Mouse (Mus musculus) MEL (cell line): ENCODE measurements around the gene Map3k1. TPM values are rescaled to one million over a fixed set of nuclear protein-coding genes. Genes with fewer than 3 reads are reported as not detected.
"Not testable (repeated sequence)": the region's sequence is repeated elsewhere in the genome, so short reads cannot be mapped to it uniquely, and the experiment has no call there.

Source experiments
- DNase-seq: peaks from one replicate; pipeline ENCODE4 v3.0.0; 2011; ENCODE audit warnings: low read depth, low spot score
- H3K27ac ChIP-seq: 2 replicates; pipeline ENCODE4 v1.5.1; 2012; ENCODE audit warnings: low read depth, mild to moderate bottlenecking, control low read depth, low read length, moderate library complexity; ENCODE audit not compliant: control insufficient read depth
- H3K27me3 ChIP-seq, 2 experiments: fragments of 150-350 bp in 1 of 2; sonication (generic) in 1 of 2; 2 replicates each; pipeline ENCODE4 v1.6.1; 2012; ENCODE audit warnings: low read length in 2 of 2, mild to moderate bottlenecking in 2 of 2, improper control_type of control experiment in 1 of 2, moderate library complexity in 1 of 2; ENCODE audit not compliant: insufficient read depth in 2 of 2, control insufficient read depth in 1 of 2
- H3K36me3 ChIP-seq, 2 experiments: 2 replicates each; pipeline ENCODE4 v1.6.1; 2012 to 2014; ENCODE audit warnings: low read length in 2 of 2, improper control_type of control experiment in 1 of 2, inconsistent platforms in 1 of 2, mild to moderate bottlenecking in 1 of 2; ENCODE audit not compliant: insufficient read depth in 2 of 2, control insufficient read depth in 1 of 2
- H3K4me1 ChIP-seq, 2 experiments: fragments of 150-350 bp in 1 of 2; sonication (generic) in 1 of 2; 2 replicates each; pipeline ENCODE4 v1.6.1; 2012; ENCODE audit warnings: low read length in 2 of 2, improper control_type of control experiment in 1 of 2, mild to moderate bottlenecking in 1 of 2; ENCODE audit not compliant: insufficient read depth in 2 of 2, control insufficient read depth in 1 of 2
- H3K4me3 ChIP-seq, 2 experiments: fragments of 150-350 bp in 1 of 2; sonication (generic) in 1 of 2; 2 replicates each; pipeline ENCODE4 v1.5.1; 2012; ENCODE audit warnings: low read depth in 2 of 2, low read length in 2 of 2, mild to moderate bottlenecking in 2 of 2, moderate library complexity in 2 of 2, control low read depth in 1 of 2, improper control_type of control experiment in 1 of 2; ENCODE audit not compliant: control insufficient read depth in 1 of 2, insufficient read depth in 1 of 2
- H3K79me2 ChIP-seq: 2 replicates; pipeline ENCODE4 v1.6.1; 2012; ENCODE audit warnings: mild to moderate bottlenecking, low read length, moderate library complexity; ENCODE audit not compliant: control insufficient read depth, poor library complexity, insufficient read depth
- H3K9ac ChIP-seq: 2 replicates; pipeline ENCODE4 v1.6.1; 2012; ENCODE audit warnings: low read depth, mild to moderate bottlenecking, control low read depth, low read length, moderate library complexity; ENCODE audit not compliant: control insufficient read depth, poor library complexity, severe bottlenecking
- H3K9me3 ChIP-seq: fragments of 150-350 bp; sonication (generic); replicated peaks from 2 replicates; pipeline ENCODE4 v1.6.1; 2012; ENCODE audit warnings: mild to moderate bottlenecking, low read length, improper control_type of control experiment, moderate library complexity; ENCODE audit not compliant: insufficient read depth
- CHD2 ChIP-seq: IDR thresholded peaks from 2 replicates; pipeline ENCODE4 v1.6.1; 2011; ENCODE audit warnings: low read length, improper control_type of control experiment
- CTCF ChIP-seq, 3 experiments: IDR thresholded peaks in 2 of 3; conservative IDR thresholded peaks in 1 of 3; 2 replicates each; pipeline ENCODE4 v1.5.1; 2011 to 2012; ENCODE audit warnings: low read length in 3 of 3, low read depth in 2 of 3, mild to moderate bottlenecking in 2 of 3, improper control_type of control experiment in 1 of 3, inconsistent platforms in 1 of 3, mixed read lengths in 1 of 3, moderate library complexity in 1 of 3; ENCODE audit not compliant: control insufficient read depth in 1 of 3, insufficient read depth in 1 of 3, poor library complexity in 1 of 3, severe bottlenecking in 1 of 3
- E2F4 ChIP-seq: IDR thresholded peaks from 2 replicates; pipeline ENCODE4 v1.6.1; 2011; ENCODE audit warnings: low read depth, low read length, improper control_type of control experiment, borderline replicate concordance
- KAT2A ChIP-seq: conservative IDR thresholded peaks from 2 replicates; pipeline ENCODE4 v1.6.1; 2012; ENCODE audit warnings: low read depth, low read length, improper control_type of control experiment, inconsistent platforms
- MAX ChIP-seq: IDR thresholded peaks from 2 replicates; pipeline ENCODE4 v1.6.1; 2011; ENCODE audit warnings: low read length, improper control_type of control experiment
- MXI1 ChIP-seq: IDR thresholded peaks from 2 replicates; pipeline ENCODE4 v1.6.1; 2011; ENCODE audit warnings: mild to moderate bottlenecking, low read depth, low read length, improper control_type of control experiment
- MYB ChIP-seq: IDR thresholded peaks from 2 replicates; pipeline ENCODE4 v1.6.1; 2011; ENCODE audit warnings: mild to moderate bottlenecking, low read depth, low read length, improper control_type of control experiment
- MYC ChIP-seq: IDR thresholded peaks from 2 replicates; pipeline ENCODE4 v1.6.1; 2011; ENCODE audit warnings: low read depth, mild to moderate bottlenecking, low read length, improper control_type of control experiment, moderate library complexity
- NELFE ChIP-seq: IDR thresholded peaks from 2 replicates; pipeline ENCODE4 v1.6.1; 2011; ENCODE audit warnings: low read depth, low read length, improper control_type of control experiment
- POLR2A ChIP-seq, 2 experiments: IDR thresholded peaks; 2 replicates each; pipeline ENCODE4 v1.6.1; 2011 to 2012; ENCODE audit warnings: low read length in 2 of 2, mild to moderate bottlenecking in 2 of 2, control low read depth in 1 of 2, improper control_type of control experiment in 1 of 2, low read depth in 1 of 2, moderate library complexity in 1 of 2; ENCODE audit not compliant: control insufficient read depth in 1 of 2, insufficient read depth in 1 of 2, poor library complexity in 1 of 2
- RAD21 ChIP-seq: IDR thresholded peaks from 2 replicates; pipeline ENCODE4 v1.6.1; 2011; ENCODE audit warnings: mild to moderate bottlenecking, low read depth, low read length, improper control_type of control experiment
- SIN3A ChIP-seq: IDR thresholded peaks from 2 replicates; pipeline ENCODE4 v1.6.1; 2012; ENCODE audit warnings: low read length, improper control_type of control experiment, inconsistent platforms
- SMC3 ChIP-seq: IDR thresholded peaks from 2 replicates; pipeline ENCODE4 v1.6.1; 2011; ENCODE audit warnings: low read depth, low read length, improper control_type of control experiment
- TAL1 ChIP-seq: IDR thresholded peaks from 2 replicates; pipeline ENCODE4 v1.6.1; 2012; ENCODE audit warnings: mild to moderate bottlenecking, inconsistent platforms, low read length, moderate library complexity, mixed read lengths
- TCF12 ChIP-seq: IDR thresholded peaks from 2 replicates; pipeline ENCODE4 v1.6.1; 2014; ENCODE audit warnings: low read depth, mild to moderate bottlenecking, inconsistent platforms, low read length, improper control_type of control experiment, moderate library complexity
- UBTF ChIP-seq: IDR thresholded peaks from 2 replicates; pipeline ENCODE4 v1.6.1; 2012; ENCODE audit warnings: low read depth, mild to moderate bottlenecking, inconsistent platforms, low read length, improper control_type of control experiment, moderate library complexity, borderline replicate concordance; ENCODE audit not compliant: insufficient read depth
- USF1 ChIP-seq: IDR thresholded peaks from 2 replicates; pipeline ENCODE4 v1.6.1; 2014; ENCODE audit warnings: low read depth, mild to moderate bottlenecking, inconsistent platforms, low read length, improper control_type of control experiment, moderate library complexity
- ZC3H11A ChIP-seq: IDR thresholded peaks from 2 replicates; pipeline ENCODE4 v1.6.1; 2012; ENCODE audit warnings: low read depth, mild to moderate bottlenecking, inconsistent platforms, low read length, improper control_type of control experiment
- ZKSCAN1 ChIP-seq: IDR thresholded peaks from 2 replicates; pipeline ENCODE4 v1.6.1; 2012; ENCODE audit warnings: low read depth, mild to moderate bottlenecking, inconsistent platforms, low read length, improper control_type of control experiment, moderate library complexity
- ZNF384 ChIP-seq: IDR thresholded peaks from 2 replicates; pipeline ENCODE4 v1.6.1; 2012; ENCODE audit warnings: low read depth, mild to moderate bottlenecking, inconsistent platforms, low read length, improper control_type of control experiment
- polyA plus RNA-seq, 2 experiments: library from polyadenylated mRNA; stranded (reverse) in 1 of 2; unstranded in 1 of 2; fragments of >175 nt in 1 of 2; fragments of >200 nt in 1 of 2; gene quantifications; 2 replicates each; pipeline versions ENCODE4 v1.2.1 to v1.2.4; 2012; ENCODE audit warnings: low replicate concordance in 2 of 2, low read depth in 1 of 2; ENCODE audit not compliant: insufficient read length in 2 of 2, insufficient read depth in 1 of 2, missing spikeins in 1 of 2
- total RNA-seq: library from RNA; depleted of rRNA; stranded (reverse); fragments of 300-350 nt; gene quantifications from 2 replicates; pipeline ENCODE4 v1.2.3, GENCODE M21; 2012

Map3k1 gene
- total and polyA plus RNA-seq, 3 experiments: 4.3 to 20.7 (median 4.4) TPM

GRCm38 (mm10) chr13:111710531-111710930 lies 98.3 kb downstream of the Map3k1 start:
- H3K27me3 ChIP-seq: no peaks in the 10 kb centered on the region
- TF ChIP-seq NELFE (no peak), TCF12 (no peak), MYB (no peak), CTCF (IDR thresholded peaks at IDR 0.05 in 2 of 3, conservative IDR thresholded peaks at IDR 0.05 in 1 of 3; ENCODE audit: control insufficient read depth in 1 of 3, insufficient read depth in 1 of 3, low read depth in 2 of 3, low read length in 3 of 3, poor library complexity in 1 of 3, severe bottlenecking in 1 of 3) (no peak), USF1 (no peak), UBTF (no peak), MAX (no peak), MXI1 (no peak), RAD21 (no peak), CHD2 (no peak), MYC (no peak), E2F4 (no peak), ZNF384 (no peak), POLR2A (IDR thresholded peaks at IDR 0.05; ENCODE audit: control insufficient read depth in 1 of 2, insufficient read depth in 1 of 2, low read depth in 1 of 2, low read length in 2 of 2, poor library complexity in 1 of 2) (no peak), KAT2A (no peak), SMC3 (no peak), ZKSCAN1 (no peak), TAL1 (no peak), ZC3H11A (no peak), SIN3A (no peak)

GRCm38 (mm10) chr13:111703952-111704351 lies 104.8 kb downstream of the Map3k1 start:
- not testable (repeated sequence) for H3K9ac ChIP-seq, H3K9me3 ChIP-seq, H3K4me1 ChIP-seq, H3K4me3 ChIP-seq, H3K79me2 ChIP-seq, H3K27me3 ChIP-seq, H3K27ac ChIP-seq, DNase-seq
- peaks cover 0 to 23% of the 10 kb centered on the region in 2 experiments; a peak in 2 of 4 replicates for H3K36me3 ChIP-seq

More at GRCm38 (mm10) chr13:111710531-111710930, 98.3 kb downstream of the Map3k1 start:
- H3K36me3 ChIP-seq: peaks cover 0 to 36% of the 10 kb centered on the region in 2 experiments; a peak in 2 of 4 replicates
- H3K9me3 ChIP-seq: no peaks in the 10 kb centered on the region
- no peaks in the 10 kb centered on the region for H3K79me2 ChIP-seq
- no peak overlapping the region for H3K9ac ChIP-seq
- H3K4me1 ChIP-seq: no peaks in the 10 kb centered on the region
- no peak overlapping the region for H3K27ac ChIP-seq
- no peak for DNase-seq
- no peak overlapping the region for H3K4me3 ChIP-seq
